Mouse (Mus musculus) liver, postnatal 0 days (tissue): Measurements from ENCODE around the gene Usp5.

Experiments used
- CTCF ChIP-seq: sonication (generic); IDR thresholded peaks from 2 replicates; pipeline ENCODE4 v1.5.1; 2016; ENCODE audit warnings: antibody characterized with exemption, low read depth
- EP300 ChIP-seq: IDR thresholded peaks from 2 replicates; pipeline ENCODE4 v1.6.1; 2016; ENCODE audit warnings: antibody characterized with exemption, low read depth, mild to moderate bottlenecking

GRCm38 (mm10) chr6:124767920-124768703 lies 61.2 kb downstream of the Usp5 start:
- TF ChIP-seq EP300 (no peak), CTCF (no peak)
